15 mouse cellular contexts compared by ENCODE assay signal in the genomic region with DNA sequence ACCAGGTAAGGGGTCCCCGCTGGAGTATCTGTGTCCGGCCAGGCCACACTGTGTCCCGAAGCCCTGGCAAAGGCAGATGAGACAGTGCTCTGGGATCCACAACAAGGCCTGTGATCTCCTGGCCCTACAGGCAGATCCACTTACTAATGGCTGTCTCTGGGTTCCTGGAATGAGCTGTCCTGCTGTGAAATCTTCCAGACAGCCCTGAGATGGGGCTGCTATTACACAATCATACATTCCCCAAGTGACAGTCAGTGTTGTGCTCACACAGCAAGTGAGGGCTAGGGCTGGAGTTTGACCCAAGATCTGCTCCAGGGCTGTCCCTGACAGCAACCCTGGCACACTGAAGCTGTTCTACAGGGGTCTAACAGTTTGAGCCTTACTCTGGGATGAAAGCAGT. TPM values are rescaled to one million over a fixed set of nuclear protein-coding genes. Genes with fewer than 3 reads are reported as not detected.
DNase-seq lines count a peak whose midpoint lies in the region; TF ChIP-seq lines count a peak whose summit lies in the region.
"Had no signal": no experiment of that assay in that cellular context is flagged by ENCODE, and none has a peak within 500 bp of the region (broad histone marks: within the 10 kb centered on the region; RNA-seq: fewer than 3 reads in every experiment).

No protein-coding gene starts in this region.

- TF ChIP-seq CTCF in liver, adult 2 months (IDR thresholded peaks at IDR 0.05; ENCODE audit: low read depth, low read length) = no peak

- H3K9ac ChIP-seq in liver, adult 2 months (ENCODE audit: low read depth, low read length) = no peak overlapping the region
- H3K9ac ChIP-seq: heart, embryonic 15.5 days; liver, embryonic 15.5 days had no signal

- TF ChIP-seq POLR2A in liver, adult 2 months (IDR thresholded peaks at IDR 0.05; ENCODE audit: extremely low read depth, insufficient read depth, low read length) = no peak

- DNase-seq in adrenal gland, adult (ENCODE audit: inconsistent age in 2 of 2, low spot score in 1 of 2) = peak; percentile 69 to 85
- no peak for DNase-seq in adrenal gland, postnatal 4 days (ENCODE audit: low spot score in 2 of 2)
- DNase-seq in liver, adult 2 months (ENCODE audit: extremely low read depth, low read depth, low spot score) = peak; percentile 54
- DNase-seq in liver = no peak
- DNase-seq in adrenal gland, postnatal 36 days = peak; percentile 50 to 66
- DNase-seq in frontal cortex, postnatal 25 days (ENCODE audit: low spot score in 2 of 2) = no peak
- DNase-seq in cerebellum, adult 18-20 months = no peak
- no peak for DNase-seq in thymus, postnatal 25 days
- DNase-seq: cerebellum, adult 9-11 months; lung, postnatal 14 days; right cerebral cortex, adult 18-20 months; thymus, adult 2 months had no signal

- H3K4me1 ChIP-seq in liver, adult 2 months (ENCODE audit: control insufficient read depth, insufficient read depth, low read length) = peaks cover 2% of the 10 kb centered on the region

- 93% methylated on average over 3 of the region's 3 CpGs for WGBS in liver, adult 2 months

- no peaks in the 10 kb centered on the region for H3K79me2 ChIP-seq in liver, adult 2 months (ENCODE audit: control insufficient read depth, insufficient read depth, low read length)

- peaks cover 60% of the 10 kb centered on the region for H3K36me3 ChIP-seq in liver, adult 2 months (ENCODE audit: control insufficient read depth, insufficient read depth, low read length)

- H3K4me3 ChIP-seq in liver, adult 2 months (ENCODE audit: insufficient read depth, low read depth, low read length) = no peak overlapping the region
- H3K4me3 ChIP-seq: heart, embryonic 15.5 days; liver, embryonic 15.5 days had no signal

- H3K27ac ChIP-seq in liver, adult 2 months (replicated peaks; ENCODE audit: insufficient read depth, low read depth, low read length) = peak overlapping the region; percentile 22; the same call in 1 of the 2 replicates
- H3K27ac ChIP-seq: heart, embryonic 15.5 days; liver, embryonic 15.5 days had no signal

- H3K27me3 ChIP-seq in liver, adult 2 months (ENCODE audit: control insufficient read depth, insufficient read depth, low read length) = no peaks in the 10 kb centered on the region
- H3K27me3 ChIP-seq: heart, embryonic 15.5 days; liver, embryonic 15.5 days had no signal

RNA-seq across cellular contexts. Expression of gene Fpgs, which starts 18.1 kb away (rescaled TPM):
- total RNA-seq in adrenal gland, postnatal 4 days (2021) = 10 to 100 TPM; 33.2 to 36.2 TPM
- 158 and 175 TPM in 2 replicates for total RNA-seq in liver, adult 2 months (2014; rRNA removed)
- polyA plus RNA-seq in liver, adult 2 months (2012; rRNA removed) = 414 and 481 TPM in 2 replicates
- total RNA-seq in adrenal gland, postnatal 36 days (2021) = 10 to 100 TPM; 12.8 to 14.9 TPM

RNA-seq across cellular contexts. Expression of gene Cdk9, which starts 27.1 kb away (rescaled TPM):
- total RNA-seq in adrenal gland, postnatal 4 days (2021) = 100 to 1,000 TPM; 102 to 105 TPM
- total RNA-seq in liver, adult 2 months (2014; rRNA removed) = 19.5 and 27.3 TPM in 2 replicates
- polyA plus RNA-seq in liver, adult 2 months (2012; rRNA removed) = 46.6 and 63.7 TPM in 2 replicates
- total RNA-seq in adrenal gland, postnatal 36 days (2021) = 10 to 100 TPM; 74.7 to 76.3 TPM

RNA-seq across cellular contexts. Expression of gene Sh2d3c, which starts 35.0 kb away (rescaled TPM):
- total RNA-seq in adrenal gland, postnatal 4 days (2021) = 10 to 100 TPM; 32.3 to 32.9 TPM
- 2.2 and 3.2 TPM in 2 replicates for total RNA-seq in liver, adult 2 months (2014; rRNA removed)
- polyA plus RNA-seq in liver, adult 2 months (2012; rRNA removed) = 7.5 and 10.4 TPM in 2 replicates
- total RNA-seq in adrenal gland, postnatal 36 days (2021) = 10 to 100 TPM; 13.0 to 18.9 TPM

RNA-seq across cellular contexts. Expression of gene Eng, which starts 39.4 kb away (rescaled TPM):
- total RNA-seq in adrenal gland, postnatal 4 days (2021) = 100 to 1,000 TPM in 1 of 2 experiments, 10 to 100 TPM in 1; 97.4 to 103 TPM
- total RNA-seq in liver, adult 2 months (2014; rRNA removed) = 14.2 and 25.9 TPM in 2 replicates
- polyA plus RNA-seq in liver, adult 2 months (2012; rRNA removed) = 55.0 and 70.8 TPM in 2 replicates
- 10 to 100 TPM; 96.0 to 97.8 TPM for total RNA-seq in adrenal gland, postnatal 36 days (2021)

RNA-seq across cellular contexts. Expression of gene 6330409D20Rik, which starts 55.0 kb away (rescaled TPM):
- total RNA-seq in adrenal gland, postnatal 4 days (2021) = under 1 TPM in 1 of 2 experiments, not detected in 1; 0.28 TPM
- not detected in 2 replicates for total RNA-seq in liver, adult 2 months (2014; rRNA removed)
- polyA plus RNA-seq in liver, adult 2 months (2012; rRNA removed) = not detected in 2 replicates
- not detected for total RNA-seq in adrenal gland, postnatal 36 days (2021)
- total RNA-seq: granulocyte monocyte progenitor cell, adult 5-6 weeks had no signal
- polyA plus RNA-seq: liver, embryonic 15.5 days had no signal

Comparison
In these comparisons a context has a peak if more than half of its experiments do, and no peak if none do; other contexts are left out.
1. DNase-seq: peak in adrenal gland, adult (2 of 2), liver, adult 2 months (single experiment) and adrenal gland, postnatal 36 days (2 of 2); none in adrenal gland, postnatal 4 days (0 of 2), liver (single experiment), frontal cortex, postnatal 25 days (0 of 2), cerebellum, adult 18-20 months (0 of 2) and thymus, postnatal 25 days (single experiment).